Mouse (Mus musculus) midbrain, embryonic 11.5 days (tissue): ENCODE data around the gene 7420426K07Rik. TPM values are rescaled to one million over a fixed set of nuclear protein-coding genes. Genes with fewer than 3 reads are reported as not detected.

Source experiments
- ATAC-seq: fragments of 200-750 bp; cut with Nextera tagmentation; 2 replicates; pipeline ENCODE4 v1.8.0; 2017; ENCODE audit warnings: moderate TSS enrichment, moderate library complexity; ENCODE audit not compliant: low FRiP score
- DNase-seq: peaks from one replicate; pipeline ENCODE4 v3.0.0; 2015; ENCODE audit warnings: low spot score; ENCODE audit errors: missing footprints
- H3K27ac ChIP-seq: fragments of 300-500 bp; sonication (generic); 2 replicates; pipeline ENCODE4 v1.5.1; 2014; ENCODE audit warnings: low read depth, low read length
- H3K27me3 ChIP-seq: fragments of 300-500 bp; sonication (generic); 2 replicates; pipeline ENCODE4 v1.6.1; 2014; ENCODE audit warnings: mild to moderate bottlenecking, low read length, moderate library complexity, mixed read lengths; ENCODE audit not compliant: control insufficient read depth, insufficient read depth
- H3K36me3 ChIP-seq: fragments of 300-500 bp; sonication (generic); 2 replicates; pipeline ENCODE4 v1.6.1; 2014; ENCODE audit warnings: mild to moderate bottlenecking, low read length, moderate library complexity, mixed read lengths; ENCODE audit not compliant: control insufficient read depth, insufficient read depth
- H3K4me1 ChIP-seq: fragments of 300-500 bp; sonication (generic); 2 replicates; pipeline ENCODE4 v1.6.1; 2014; ENCODE audit warnings: low read length; ENCODE audit not compliant: control insufficient read depth, insufficient read depth
- H3K4me2 ChIP-seq: fragments of 300-500 bp; sonication (generic); 2 replicates; pipeline ENCODE4 v1.6.1; 2014; ENCODE audit warnings: mild to moderate bottlenecking, moderate library complexity
- H3K4me3 ChIP-seq: fragments of 300-500 bp; sonication (generic); 2 replicates; pipeline ENCODE4 v1.5.1; 2014; ENCODE audit warnings: low read depth, low read length
- H3K9ac ChIP-seq: fragments of 300-500 bp; sonication (generic); 2 replicates; pipeline ENCODE4 v1.6.1; 2014; ENCODE audit warnings: low read length
- H3K9me3 ChIP-seq: fragments of 300-500 bp; sonication (generic); 2 replicates; pipeline ENCODE4 v1.6.1; 2016; ENCODE audit warnings: low read length; ENCODE audit not compliant: control insufficient read depth
- WGBS: fragments of 180-500 bp; shearing (Covaris S2); extraction: QIAGEN DNeasy Blood & Tissue Kit; methylation state at CpG from one replicate; pipeline ENCODE4 v1.1.7; 2014; 5-methylcytosine and 5-hydroxymethylcytosine counted together
- polyA plus RNA-seq: library from polyadenylated mRNA; unstranded; fragments of >200 nt; fragmentation: Nextera tagmentation; extraction: Ambion mirVana; gene quantifications from 2 replicates; pipeline ENCODE4 v1.2.1, GENCODE M21; 2014

7420426K07Rik gene
- polyA plus RNA-seq, 1 experiment from 2014 or later: not detected

DNA sequence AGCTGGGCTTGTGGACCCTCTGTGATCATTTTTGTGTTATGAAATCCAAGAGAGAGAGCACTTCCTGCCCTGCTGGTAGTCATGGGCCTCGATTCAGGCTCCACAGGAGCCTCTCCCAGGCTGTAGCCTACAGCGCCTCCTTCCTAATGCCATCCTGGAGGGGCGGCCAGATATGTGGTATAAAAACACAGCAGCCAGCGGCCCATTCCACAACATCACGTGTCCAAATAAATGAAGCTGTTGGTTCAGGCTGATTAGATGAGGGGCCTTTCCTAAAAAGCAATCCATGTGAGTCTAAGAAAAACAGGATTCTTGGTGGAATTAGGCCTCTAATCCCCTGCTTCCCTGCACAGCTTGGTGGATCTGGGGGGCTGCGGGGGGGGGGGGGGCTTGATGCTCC, 30.0 kb downstream of the 7420426K07Rik start:
- Histone ChIP-seq H3K4me2 (no peak overlapping the region), H3K36me3 (no peaks in the 10 kb centered on the region), H3K9me3 (peaks cover 2% of the 10 kb centered on the region; the same call in 1 of the 2 replicates), H3K27ac (no peak overlapping the region), H3K4me1 (peaks cover 7% of the 10 kb centered on the region), H3K27me3 (peaks cover 13% of the 10 kb centered on the region), H3K9ac (no peak overlapping the region), H3K4me3 (no peak overlapping the region)
- ATAC-seq (peak; percentile 24; the same call in 1 of the 2 replicates), DNase-seq (peak; percentile 90)
- WGBS: 1% methylated on average over 6 of the region's 6 CpGs

DNA sequence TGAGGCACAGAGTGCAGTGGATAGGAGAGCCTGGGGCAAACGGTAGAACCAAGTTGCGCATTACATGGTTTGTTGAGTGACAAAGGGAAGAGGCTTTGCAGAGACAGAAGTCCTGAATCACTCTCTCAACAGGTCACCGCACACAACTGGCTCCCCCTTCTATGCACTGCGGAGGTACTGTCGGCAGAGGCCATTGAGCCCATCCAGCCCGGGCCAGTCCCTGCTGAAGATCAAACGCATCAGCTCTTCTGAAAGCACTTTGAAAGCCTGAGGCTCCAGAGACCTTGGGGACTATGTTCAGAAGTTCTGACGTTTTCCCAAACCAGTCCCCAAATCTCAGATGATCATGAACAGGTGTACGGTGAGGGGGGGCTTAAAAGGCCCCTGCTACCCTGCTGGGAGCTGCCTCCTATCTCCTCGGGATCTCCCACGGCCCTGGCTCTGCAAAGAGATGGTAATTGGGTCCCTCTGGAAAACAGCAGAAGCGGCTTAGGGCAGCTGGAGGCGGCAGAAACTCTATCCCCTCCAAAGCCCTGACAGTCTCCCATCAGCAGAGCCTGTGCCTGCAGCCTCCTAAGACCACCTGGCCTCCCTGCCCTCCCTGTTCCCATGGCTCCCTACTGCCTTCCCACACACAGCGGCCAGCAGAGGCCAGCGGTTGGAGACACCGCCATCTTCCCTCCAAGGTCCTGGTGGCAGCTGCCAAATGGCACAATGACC, 32.4 kb downstream of the 7420426K07Rik start:
- Histone ChIP-seq H3K4me3 (no peak overlapping the region), H3K4me2 (no peak overlapping the region), H3K9me3 (no peaks in the 10 kb centered on the region), H3K4me1 (peaks cover 7% of the 10 kb centered on the region), H3K36me3 (no peaks in the 10 kb centered on the region), H3K9ac (no peak overlapping the region), H3K27ac (no peak overlapping the region), H3K27me3 (peaks cover 13% of the 10 kb centered on the region)
- peak; percentile 83 for DNase-seq
- 0 out of 2 replicates have a peak, but pooled peaks have one; percentile 35 for ATAC-seq
- WGBS: 7% methylated on average over 16 of the region's 16 CpGs

DNA sequence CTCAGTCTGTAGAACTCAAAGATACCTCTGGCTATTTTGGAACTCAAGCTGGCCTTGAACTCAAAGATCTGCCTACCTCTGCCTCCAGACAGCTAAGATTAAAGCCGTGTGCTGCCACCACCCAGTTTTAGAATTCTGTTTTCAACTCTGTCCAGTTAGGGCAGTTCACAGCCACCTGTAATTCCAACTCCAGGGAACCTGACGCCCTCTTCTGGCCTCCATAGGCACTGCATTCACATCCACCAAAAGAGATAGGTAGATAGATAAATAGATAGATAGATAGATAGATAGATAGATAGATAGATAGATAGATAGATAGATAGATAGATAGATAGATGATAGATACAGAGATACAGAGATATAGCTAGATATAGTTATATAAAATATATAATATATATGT, 36.4 kb downstream of the 7420426K07Rik start:
- H3K36me3 ChIP-seq: no peaks in the 10 kb centered on the region
- H3K4me1 ChIP-seq: no peaks in the 10 kb centered on the region
- 17% methylated on average over 2 of the region's 2 CpGs for WGBS
- ATAC-seq: no peak
- no peak overlapping the region for H3K9ac ChIP-seq
- no peak overlapping the region for H3K4me2 ChIP-seq
- H3K27me3 ChIP-seq: peaks cover 11% of the 10 kb centered on the region
- no peak overlapping the region for H3K4me3 ChIP-seq
- H3K9me3 ChIP-seq: no peaks in the 10 kb centered on the region
- DNase-seq: peak; percentile 83
- no peak overlapping the region for H3K27ac ChIP-seq

DNA sequence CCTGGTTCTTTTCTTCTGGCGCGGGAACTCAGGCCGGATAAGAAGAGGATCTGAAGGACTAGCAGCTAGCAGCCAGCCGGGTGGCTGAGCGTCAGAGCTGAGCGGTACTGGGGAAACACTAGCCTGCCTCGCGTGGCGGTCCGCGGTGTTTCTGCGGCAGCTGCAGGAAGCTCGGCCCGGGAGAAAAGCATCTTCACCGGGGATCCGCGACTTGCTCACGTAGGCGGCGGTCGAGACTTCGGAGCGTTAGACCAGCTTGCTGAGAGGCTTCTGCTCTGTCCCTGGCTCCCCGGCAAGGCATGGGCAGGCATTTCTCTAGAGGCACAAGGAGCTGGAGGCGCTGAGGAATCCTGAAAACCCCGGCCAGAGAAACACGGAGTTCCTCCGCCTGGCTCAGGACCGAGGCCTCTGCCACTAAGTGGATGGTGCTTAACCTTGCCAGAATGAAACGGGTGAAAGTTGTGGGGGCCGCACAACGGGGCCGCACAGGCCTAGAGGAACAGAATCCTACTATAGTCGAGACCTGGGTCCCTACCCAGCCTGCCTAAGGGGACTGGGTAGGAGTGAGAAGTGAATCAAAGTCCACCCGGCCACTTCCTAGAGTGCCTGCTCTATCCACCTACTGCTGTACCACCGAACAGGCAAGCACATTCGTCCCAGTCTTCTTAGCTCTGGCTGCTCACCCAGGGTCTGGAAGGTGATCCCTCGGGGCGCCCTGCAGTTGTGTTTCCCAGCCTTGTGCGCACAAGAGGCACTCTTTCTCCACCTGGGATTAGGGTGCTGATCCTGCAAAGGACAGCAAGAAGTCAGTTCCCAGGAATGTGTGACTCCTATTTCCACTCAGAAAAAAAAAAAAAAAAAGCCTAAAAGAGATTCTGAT, 49.5 kb downstream of the 7420426K07Rik start:
- H3K4me2 ChIP-seq: peak overlapping the region; percentile 37
- H3K4me3 ChIP-seq: peak overlapping the region; percentile 13; the same call in 1 of the 2 replicates
- under 1% methylated on average over 40 of the region's 40 CpGs for WGBS
- DNase-seq (peak; percentile 96), ATAC-seq (no peak)
- H3K27ac ChIP-seq: no peak overlapping the region
- peak overlapping the region; percentile 4; the same call in 1 of the 2 replicates for H3K9ac ChIP-seq
- peaks cover 33% of the 10 kb centered on the region for H3K4me1 ChIP-seq
- no peaks in the 10 kb centered on the region for H3K36me3 ChIP-seq
- peaks cover 72% of the 10 kb centered on the region for H3K27me3 ChIP-seq
- no peaks in the 10 kb centered on the region for H3K9me3 ChIP-seq

DNA sequence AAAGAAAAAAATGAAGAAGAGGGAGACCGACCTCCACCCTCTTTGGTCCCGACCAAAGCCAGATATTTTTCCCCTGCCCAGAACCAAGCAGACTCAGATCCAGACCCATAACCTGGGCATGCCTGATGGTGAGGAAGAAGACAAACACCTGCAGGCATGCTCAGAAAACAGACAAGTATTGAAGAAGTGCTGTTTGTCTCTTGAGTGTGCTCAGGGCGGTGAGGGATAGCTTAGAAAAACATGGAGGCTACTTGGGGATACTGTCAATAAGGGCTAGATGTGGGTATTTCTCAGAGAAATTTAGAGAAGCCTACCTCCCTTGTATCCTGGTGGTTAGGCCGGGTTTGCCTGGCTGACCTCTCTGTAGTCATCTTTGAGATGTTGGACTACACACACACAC, 50.4 kb downstream of the 7420426K07Rik start:
- Histone ChIP-seq H3K27ac (no peak overlapping the region), H3K36me3 (no peaks in the 10 kb centered on the region), H3K27me3 (peaks cover 75% of the 10 kb centered on the region), H3K4me2 (no peak overlapping the region), H3K4me3 (no peak overlapping the region), H3K9me3 (no peaks in the 10 kb centered on the region), H3K9ac (no peak overlapping the region), H3K4me1 (peaks cover 33% of the 10 kb centered on the region)
- ATAC-seq (no peak), DNase-seq (peak; percentile 92)
- WGBS: 1% methylated on average over 4 of the region's 4 CpGs

DNA sequence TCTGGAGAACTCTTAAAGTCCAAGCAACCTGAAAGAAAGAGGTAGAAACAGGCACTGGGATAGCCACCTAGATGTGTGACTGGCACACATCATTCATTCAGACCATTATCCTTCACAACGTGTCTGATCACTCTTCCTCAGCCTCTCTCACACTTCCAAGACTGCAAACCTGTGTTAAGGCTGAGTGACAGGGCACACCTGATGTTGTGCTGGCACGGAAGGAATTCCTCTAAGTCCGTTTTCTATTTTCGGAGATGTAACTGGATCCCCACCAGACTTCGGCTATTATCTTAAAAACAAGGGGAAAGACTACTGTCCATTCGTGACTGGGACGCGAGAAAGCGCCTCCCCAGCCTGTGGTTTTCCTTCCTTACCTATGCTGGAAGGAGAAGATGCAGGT, 50.9 kb downstream of the 7420426K07Rik start:
- WGBS: 3% methylated on average over 9 of the region's 9 CpGs
- peaks cover 79% of the 10 kb centered on the region for H3K27me3 ChIP-seq
- peak; percentile 92 for DNase-seq

More for the DNA sequence above, 50.9 kb downstream of the 7420426K07Rik start:
- H3K4me2 ChIP-seq: no peak overlapping the region
- H3K27ac ChIP-seq: no peak overlapping the region
- H3K36me3 ChIP-seq: no peaks in the 10 kb centered on the region
- ATAC-seq: no peak
- no peak overlapping the region for H3K4me3 ChIP-seq
- no peak overlapping the region for H3K9ac ChIP-seq
- H3K4me1 ChIP-seq: peaks cover 33% of the 10 kb centered on the region
- H3K9me3 ChIP-seq: no peaks in the 10 kb centered on the region

Other genes with a start within 250 kb of the 7420426K07Rik start
- gene Prr23a1, start 60.6 kb upstream of the 7420426K07Rik start, polyA plus RNA-seq: not detected in 2 replicates
- gene Prr23a2, start 46.6 kb upstream of the 7420426K07Rik start, polyA plus RNA-seq: not detected in 2 replicates
- 0.12 TPM in 1 of 2 replicates, not detected in the other for gene Prr23a3, start 38.4 kb upstream of the 7420426K07Rik start, polyA plus RNA-seq
- gene Foxl2, start 52.2 kb downstream of the 7420426K07Rik start, polyA plus RNA-seq: 2.2 and 3.6 TPM in 2 replicates
- 87.3 and 91.8 TPM in 2 replicates for gene Faim, start 83.3 kb downstream of the 7420426K07Rik start, polyA plus RNA-seq
- gene Gm1123, start 132.6 kb downstream of the 7420426K07Rik start, polyA plus RNA-seq: 0.08 TPM in 1 of 2 replicates, not detected in the other
- 1.1 and 1.4 TPM in 2 replicates for gene Pik3cb, start 237.5 kb downstream of the 7420426K07Rik start, polyA plus RNA-seq